Mouse (Mus musculus): ENCODE data around the gene Rgs5. TPM values are rescaled to one million over a fixed set of nuclear protein-coding genes. Genes with fewer than 3 reads are reported as not detected.

Gene Rgs5
- 10 to 100 TPM; 37.9 to 42.2 TPM for total RNA-seq (2021)
- long read RNA-seq, experiment 1, full-length matches to known transcripts, result 109 of 116 reads
- long read RNA-seq, experiment 1, partial matches to known transcripts, result 4 of 116 reads
- long read RNA-seq, experiment 1, other reads (novel, unspliced or antisense), result 3 of 116 reads
- long read RNA-seq, experiment 2, full-length matches to known transcripts, result 78 of 85 reads
- long read RNA-seq, experiment 2, partial matches to known transcripts, result 5 of 85 reads
- long read RNA-seq, experiment 2, other reads (novel, unspliced or antisense), result 2 of 85 reads

DNA sequence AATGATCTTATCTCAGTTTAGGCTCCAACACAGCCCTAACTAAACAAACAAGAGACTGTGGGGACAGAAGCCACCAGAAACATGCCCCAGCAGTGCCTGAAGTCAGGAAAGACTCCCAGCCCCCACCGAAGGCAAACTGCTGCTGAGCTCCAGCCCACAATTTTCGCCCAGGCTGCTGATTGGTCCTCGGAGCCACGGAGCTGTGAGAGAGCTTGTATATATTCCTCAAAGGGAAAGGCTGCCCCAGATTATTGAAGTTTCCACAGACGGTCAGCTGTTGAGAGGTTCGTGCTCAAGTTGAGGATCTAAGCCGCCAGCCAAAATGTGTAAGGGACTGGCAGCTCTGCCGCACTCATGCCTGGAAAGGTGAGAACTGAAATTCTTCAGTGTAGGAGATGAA is at the start of gene Rgs5:
TSS of gene Rgs5 (plus strand) at position 246 of the 400 bp plus-strand sequence.
- intact Hi-C loops (cut with DNase I), result no loop called here

DNA sequence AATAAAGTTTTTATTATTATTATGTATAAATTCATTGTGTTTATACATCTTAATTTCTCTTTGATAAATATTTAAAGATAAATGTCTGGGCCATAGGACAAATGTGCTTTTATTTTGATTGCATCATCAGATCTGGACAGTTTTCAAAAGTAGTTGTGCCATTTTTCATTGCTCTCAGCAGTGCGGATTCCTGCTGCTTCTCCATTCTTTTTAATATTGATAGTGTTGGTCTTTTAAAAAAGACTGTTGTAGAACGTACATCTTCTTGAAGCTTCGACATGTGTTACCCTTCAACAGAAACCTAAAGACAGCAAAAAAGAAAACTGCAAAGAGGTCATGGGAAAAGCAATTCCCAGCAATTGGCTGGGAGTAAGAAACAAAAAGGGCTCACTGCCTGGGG is 49.1 kb upstream of the Rgs5 start:
- no peak for DNase-seq (ENCODE audit: extremely low spot score in 1 of 2, low spot score in 2 of 2)
- no peak overlapping the region for H3K4me3 ChIP-seq
- no peak overlapping the region for H3K27ac ChIP-seq
- intact Hi-C loops (cut with DNase I), result no loop called here
- TF ChIP-seq CTCF (IDR thresholded peaks at IDR 0.05), result no peak

More for the DNA sequence above, at the start of gene Rgs5:
- H3K4me3 ChIP-seq, result no peak within 1 kb of the TSS; the same call in 1 of the 2 replicates
- no peak for TF ChIP-seq CTCF (IDR thresholded peaks at IDR 0.05)
- H3K27ac ChIP-seq, result no peak within 1 kb of the TSS
- DNase-seq (ENCODE audit: extremely low spot score in 1 of 2, low spot score in 2 of 2), result peak; percentile 13 to 36

DNA sequence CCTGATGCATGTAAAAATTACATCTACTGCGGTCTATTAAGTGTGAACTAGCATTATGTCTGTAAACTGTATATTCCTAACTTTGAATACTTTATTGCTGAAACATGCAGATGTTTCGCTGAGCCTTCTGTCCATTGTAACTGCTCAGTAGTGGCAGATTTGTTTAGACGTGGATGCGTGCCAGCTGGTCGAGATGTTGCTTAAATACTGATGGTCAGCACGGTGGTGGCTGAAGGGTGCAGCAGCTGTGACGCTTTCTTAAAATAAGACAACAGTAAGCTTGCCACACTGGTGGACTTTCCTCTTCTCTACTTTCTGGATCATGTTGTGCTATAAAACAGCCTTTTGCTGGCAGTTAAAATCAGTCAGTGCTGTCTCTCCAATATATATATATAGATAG is 25.6 kb upstream of the Rgs5 start:
- no peak for DNase-seq (ENCODE audit: extremely low spot score in 1 of 2, low spot score in 2 of 2)
- no peak overlapping the region for H3K27ac ChIP-seq
- no peak overlapping the region for H3K4me3 ChIP-seq
- no peak for TF ChIP-seq CTCF (IDR thresholded peaks at IDR 0.05)
- intact Hi-C loops (cut with DNase I), result no loop called here

DNA sequence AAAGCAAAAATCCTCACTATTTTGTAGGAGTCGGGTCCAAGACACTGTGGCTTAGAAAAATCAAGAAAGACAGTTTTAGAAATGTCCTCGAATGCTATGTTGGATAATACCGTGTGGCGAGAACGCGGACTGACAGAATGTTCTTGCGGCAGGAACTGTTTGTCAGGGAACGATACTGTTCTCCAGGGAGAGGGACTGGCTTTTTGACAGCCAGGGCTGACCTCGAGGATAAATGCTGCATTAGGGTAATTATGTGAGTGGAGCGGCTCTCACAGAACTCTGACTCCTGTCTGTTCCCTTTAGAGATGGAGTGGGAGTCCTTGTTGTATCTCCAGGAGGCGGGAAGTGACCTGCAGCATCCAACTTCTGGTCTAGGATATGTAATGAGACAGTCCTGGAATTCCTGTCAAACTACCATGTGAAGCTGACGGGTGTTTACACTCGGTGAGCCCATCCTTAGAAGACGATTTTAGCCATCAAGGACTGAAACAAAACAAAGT is 18.0 kb upstream of the Rgs5 start:
- Histone ChIP-seq H3K4me3 (no peak overlapping the region), H3K27ac (no peak overlapping the region)
- intact Hi-C loops (cut with DNase I), result no loop called here
- DNase-seq (ENCODE audit: extremely low spot score in 1 of 2, low spot score in 2 of 2), result no peak
- no peak for TF ChIP-seq CTCF (IDR thresholded peaks at IDR 0.05)

DNA sequence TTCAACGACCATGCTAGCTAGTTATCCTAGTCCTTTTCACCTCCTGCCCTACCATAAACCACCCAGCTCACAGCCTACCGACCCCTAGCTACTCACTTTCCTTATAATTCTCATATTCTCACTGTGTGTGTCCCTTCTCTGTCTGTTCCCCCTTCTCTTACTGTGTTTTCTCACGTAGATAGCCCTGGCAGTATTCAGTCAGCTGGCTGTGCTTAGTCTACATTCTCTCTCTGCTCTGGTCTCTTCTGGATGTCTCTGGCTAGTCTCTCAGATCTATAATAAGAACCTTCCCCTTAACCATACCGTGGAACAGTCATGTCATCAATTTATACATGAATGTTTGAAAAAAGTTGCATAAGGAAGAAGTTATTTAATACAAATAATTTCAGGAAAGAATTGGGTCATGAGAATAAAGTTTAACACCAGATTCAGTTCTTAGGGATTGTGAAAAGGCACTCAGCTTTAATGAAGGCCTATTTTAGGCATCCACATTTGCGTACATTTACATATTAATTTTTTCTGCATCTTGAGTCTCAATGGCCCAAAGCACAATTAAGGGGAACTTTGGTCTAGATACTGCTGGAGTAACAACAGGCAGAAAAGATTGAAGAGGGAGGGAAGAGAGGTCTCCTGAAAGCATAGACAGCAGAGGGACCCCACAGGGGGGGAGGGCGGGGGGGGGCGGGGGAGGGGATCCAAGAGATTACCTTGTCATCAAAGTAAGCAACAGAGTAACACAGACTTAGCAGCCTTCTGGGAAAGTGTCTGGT is 10.2 kb upstream of the Rgs5 start:
- intact Hi-C loops (cut with DNase I), result no loop called here
- TF ChIP-seq CTCF (IDR thresholded peaks at IDR 0.05), result no peak
- H3K4me3 ChIP-seq, result no peak overlapping the region
- DNase-seq (ENCODE audit: extremely low spot score in 1 of 2, low spot score in 2 of 2), result no peak
- no peak overlapping the region for H3K27ac ChIP-seq

DNA sequence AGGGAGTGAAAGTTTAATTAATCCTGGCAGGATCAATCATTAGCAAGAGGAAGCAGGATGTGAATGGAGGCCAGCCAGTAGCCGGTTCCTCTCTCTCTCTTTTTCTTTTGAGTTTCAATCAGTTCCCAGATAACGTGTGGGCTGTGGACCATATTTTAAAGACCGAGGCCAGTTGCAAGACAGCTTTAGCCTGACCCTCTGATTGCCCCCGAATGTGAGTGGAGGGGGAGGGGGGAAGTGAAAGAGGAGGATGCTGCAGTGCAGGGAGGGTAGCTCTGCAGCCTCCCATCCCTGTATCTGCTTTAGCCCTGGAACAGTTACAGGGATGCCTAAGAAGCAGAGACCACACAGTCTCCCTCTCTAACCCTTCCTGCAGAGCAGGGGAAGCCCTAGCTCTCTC is 4.2 kb downstream of the Rgs5 start:
- DNase-seq (ENCODE audit: extremely low spot score in 1 of 2, low spot score in 2 of 2), result no peak
- intact Hi-C loops (cut with DNase I), result no loop called here
- H3K27ac ChIP-seq, result no peak overlapping the region
- TF ChIP-seq CTCF (IDR thresholded peaks at IDR 0.05), result no peak
- H3K4me3 ChIP-seq, result no peak overlapping the region

DNA sequence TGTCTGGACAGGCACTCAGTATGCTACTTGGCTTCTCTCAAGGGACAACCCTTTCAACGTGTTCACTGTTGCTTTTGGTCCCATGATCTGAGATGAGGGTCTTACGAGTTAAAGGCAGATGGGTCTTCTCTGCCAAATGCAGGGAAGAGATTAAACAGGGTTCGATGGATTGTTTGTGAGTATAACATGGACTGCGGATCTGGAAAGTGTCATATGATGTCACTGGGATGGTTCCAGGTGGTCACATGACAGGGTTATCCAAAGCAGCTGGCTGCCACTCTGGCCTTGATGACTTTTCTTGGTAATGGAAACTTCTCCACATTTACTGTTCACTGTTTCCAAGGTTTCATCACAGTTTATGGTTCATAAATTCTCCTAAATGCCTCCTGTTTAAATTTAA is 12.0 kb downstream of the Rgs5 start:
- H3K27ac ChIP-seq, result no peak overlapping the region
- H3K4me3 ChIP-seq, result no peak overlapping the region
- TF ChIP-seq CTCF (IDR thresholded peaks at IDR 0.05), result no peak
- intact Hi-C loops (cut with DNase I), result loop anchor here (10.0 kb wide), 1 partner anchor 467 kb away; no protein-coding TSS in a partner anchor
- no peak for DNase-seq (ENCODE audit: extremely low spot score in 1 of 2, low spot score in 2 of 2)

DNA sequence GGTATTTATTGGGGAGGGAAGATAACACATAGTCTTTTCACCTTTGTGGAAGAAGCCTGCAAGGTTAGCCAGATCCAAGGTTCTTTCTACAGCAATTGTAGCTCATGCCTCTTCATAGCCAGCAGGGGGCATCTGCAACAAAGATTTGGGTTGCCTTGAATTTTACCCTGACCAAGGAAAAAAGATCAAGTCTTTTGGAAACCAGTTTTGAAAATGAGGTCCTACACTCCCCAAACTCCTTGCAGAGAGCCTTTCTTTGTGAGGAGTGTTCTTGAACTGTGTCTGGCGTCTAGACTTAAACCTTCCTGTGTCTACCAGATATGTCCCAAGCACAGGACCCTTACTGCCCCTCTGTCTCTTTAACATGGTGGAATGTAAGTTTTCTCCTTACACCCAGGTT is 15.4 kb downstream of the Rgs5 start:
- intact Hi-C loops (cut with DNase I), result loop anchor here (1.0 to 10.0 kb wide), 3 partner anchors 138 to 248 kb away; no protein-coding TSS in a partner anchor
- peak; percentile 19 to 25 for DNase-seq (ENCODE audit: extremely low spot score in 1 of 2, low spot score in 2 of 2)
- TF ChIP-seq CTCF (IDR thresholded peaks at IDR 0.05), result peak; percentile 66
- Histone ChIP-seq H3K4me3 (no peak overlapping the region), H3K27ac (no peak overlapping the region)

DNA sequence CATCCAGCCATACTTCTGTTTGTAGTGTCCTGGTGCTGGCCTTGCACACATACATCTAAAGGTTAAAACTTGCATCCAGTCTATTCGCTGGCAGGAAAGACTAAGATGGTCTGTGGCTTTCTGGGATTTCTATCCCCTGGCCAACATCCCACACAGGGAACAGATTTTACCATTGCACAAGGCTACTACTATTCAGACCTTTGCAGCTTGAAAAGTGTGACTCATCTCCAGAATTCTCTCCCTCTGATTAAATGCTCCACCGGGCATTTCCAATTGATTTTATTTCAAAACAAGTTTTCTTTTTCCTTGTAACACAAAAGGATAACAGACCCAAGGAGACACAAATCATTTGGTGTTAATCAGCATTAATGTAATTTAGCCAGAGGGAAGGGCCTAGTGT is 16.5 kb downstream of the Rgs5 start:
- intact Hi-C loops (cut with DNase I), result loop anchor here (2.0 to 10.0 kb wide), 2 partner anchors 139 to 143 kb away; no protein-coding TSS in a partner anchor
- no peak overlapping the region for H3K27ac ChIP-seq

DNA sequence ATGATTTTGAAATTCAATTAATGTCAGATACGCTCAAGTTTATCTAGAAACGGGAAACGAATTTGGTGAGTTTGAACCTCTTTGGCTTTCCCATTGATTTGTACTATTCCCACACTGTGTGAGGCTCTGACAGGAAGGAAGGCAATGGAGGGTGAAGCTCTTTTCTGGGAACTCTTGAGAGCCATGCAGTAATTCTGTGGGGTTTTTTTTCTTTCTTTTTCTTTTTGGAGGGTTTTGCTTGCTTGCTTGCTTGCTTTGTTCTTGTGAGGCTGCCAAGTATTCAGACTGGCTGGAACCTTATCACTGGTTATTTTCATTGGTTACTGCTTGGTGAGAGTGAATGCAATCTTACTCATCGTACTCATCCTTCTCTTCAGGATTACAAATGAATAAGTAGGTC is 17.0 kb downstream of the Rgs5 start:
- Histone ChIP-seq H3K27ac (no peak overlapping the region), H3K4me3 (no peak overlapping the region)
- DNase-seq (ENCODE audit: extremely low spot score in 1 of 2, low spot score in 2 of 2), result no peak
- no peak for TF ChIP-seq CTCF (IDR thresholded peaks at IDR 0.05)
- intact Hi-C loops (cut with DNase I), result loop anchor here (10.0 kb wide), 1 partner anchor 143 kb away; no protein-coding TSS in a partner anchor

More for the DNA sequence above, 16.5 kb downstream of the Rgs5 start:
- DNase-seq (ENCODE audit: extremely low spot score in 1 of 2, low spot score in 2 of 2), result no peak
- no peak overlapping the region for H3K4me3 ChIP-seq
- no peak for TF ChIP-seq CTCF (IDR thresholded peaks at IDR 0.05)

DNA sequence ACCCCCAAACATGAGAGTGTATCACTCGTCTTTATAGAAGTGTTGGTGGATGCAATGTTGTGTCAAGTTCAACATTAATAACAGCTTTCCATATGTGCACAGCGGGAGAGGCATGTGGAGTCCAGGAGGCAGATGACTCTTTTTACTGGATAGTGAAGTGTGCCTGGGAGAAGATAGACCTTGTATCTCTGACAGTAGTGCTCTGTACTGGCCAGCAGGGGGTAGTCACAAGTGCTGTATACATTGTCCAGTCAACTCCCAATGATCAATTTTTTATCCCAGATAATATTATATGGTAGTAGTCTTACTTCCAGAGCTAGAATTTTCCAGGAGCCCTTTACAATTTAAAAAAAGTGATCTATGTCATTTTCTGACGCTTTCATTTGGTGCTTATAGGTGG is 18.8 kb downstream of the Rgs5 start:
- peak; percentile 61 for TF ChIP-seq CTCF (IDR thresholded peaks at IDR 0.05)
- H3K4me3 ChIP-seq, result no peak overlapping the region
- H3K27ac ChIP-seq, result no peak overlapping the region
- intact Hi-C loops (cut with DNase I), result loop anchor here (2.0 to 10.0 kb wide), 2 partner anchors 73 to 141 kb away; partner anchors contain the start of gene Rgs4
- peak; percentile 14 to 19 for DNase-seq (ENCODE audit: extremely low spot score in 1 of 2, low spot score in 2 of 2)

DNA sequence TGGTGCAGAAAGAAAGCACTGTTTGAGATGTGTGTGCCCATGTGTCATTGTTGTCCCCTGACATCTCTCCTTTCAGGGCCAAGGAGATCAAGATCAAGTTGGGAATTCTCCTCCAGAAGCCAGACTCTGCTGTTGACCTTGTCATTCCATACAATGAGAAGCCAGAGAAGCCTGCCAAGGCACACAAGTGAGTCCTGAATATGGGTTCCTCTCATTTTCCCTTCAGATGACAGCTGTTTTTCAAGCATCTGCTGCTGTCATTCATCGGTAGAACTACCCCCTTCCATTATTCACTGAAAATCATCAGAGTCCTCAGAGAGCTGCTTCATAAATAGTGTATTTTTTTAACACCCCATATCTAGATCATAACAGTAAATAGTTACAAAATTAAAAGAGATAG is 21.4 kb downstream of the Rgs5 start:
- intact Hi-C loops (cut with DNase I), result loop anchor here (5.0 to 10.0 kb wide), 2 partner anchors 51 to 138 kb away; no protein-coding TSS in a partner anchor
- H3K4me3 ChIP-seq, result no peak overlapping the region
- no peak for TF ChIP-seq CTCF (IDR thresholded peaks at IDR 0.05)
- DNase-seq (ENCODE audit: extremely low spot score in 1 of 2, low spot score in 2 of 2), result no peak
- H3K27ac ChIP-seq, result no peak overlapping the region

All from left cerebral cortex, adult 2 months (tissue).